Mouse (Mus musculus) lung, embryonic 14.5 days (tissue): ENCODE data around the gene Rbfox2. TPM values are rescaled to one million over a fixed set of nuclear protein-coding genes. Genes with fewer than 3 reads are reported as not detected.
"Not testable (repeated sequence)": the region's sequence is repeated elsewhere in the genome, so short reads cannot be mapped to it uniquely, and the experiment has no call there.

Experiments used
- ATAC-seq: fragments of 200-750 bp; cut with Nextera tagmentation; 2 replicates; pipeline ENCODE4 v1.8.0; 2017; ENCODE audit warnings: mild to moderate bottlenecking, moderate TSS enrichment, moderate library complexity; ENCODE audit not compliant: insufficient read depth
- DNase-seq: peaks from one replicate; pipeline ENCODE4 v3.0.0-alpha.2; 2015
- H3K27ac ChIP-seq: fragments of 300-500 bp; sonication (generic); 2 replicates; pipeline ENCODE4 v1.5.1; 2014; ENCODE audit warnings: low read depth, mild to moderate bottlenecking, moderate library complexity
- H3K27me3 ChIP-seq: fragments of 300-500 bp; sonication (generic); 2 replicates; pipeline ENCODE4 v1.6.1; 2014; ENCODE audit warnings: low read length, control low read depth; ENCODE audit not compliant: insufficient read depth
- H3K36me3 ChIP-seq: fragments of 300-500 bp; sonication (generic); 2 replicates; pipeline ENCODE4 v1.6.1; 2014; ENCODE audit warnings: control low read depth; ENCODE audit not compliant: insufficient read depth
- H3K4me1 ChIP-seq: fragments of 300-500 bp; sonication (generic); 2 replicates; pipeline ENCODE4 v1.6.1; 2014; ENCODE audit warnings: antibody characterized with exemption, control low read depth; ENCODE audit not compliant: insufficient read depth
- H3K4me2 ChIP-seq: fragments of 300-500 bp; sonication (generic); 2 replicates; pipeline ENCODE4 v1.6.1; 2014; ENCODE audit warnings: mild to moderate bottlenecking
- H3K4me3 ChIP-seq: fragments of 300-500 bp; sonication (generic); 2 replicates; pipeline ENCODE4 v1.5.1; 2014; ENCODE audit warnings: low read depth, low read length
- H3K9ac ChIP-seq: fragments of 300-500 bp; sonication (generic); 2 replicates; pipeline ENCODE4 v1.6.1; 2014
- H3K9me3 ChIP-seq: fragments of 300-500 bp; sonication (generic); 2 replicates; pipeline ENCODE4 v1.6.1; 2016; ENCODE audit warnings: low read depth, low read length, control low read depth
- CTCF ChIP-seq: IDR thresholded peaks from 2 replicates; pipeline ENCODE4 v1.5.1; 2016; ENCODE audit warnings: antibody characterized with exemption, low read depth
- WGBS: fragments of 180-500 bp; shearing (Covaris S2); extraction: QIAGEN DNeasy Blood & Tissue Kit; methylation state at CpG from one replicate; pipeline ENCODE4 v1.1.7; 2014; 5-methylcytosine and 5-hydroxymethylcytosine counted together
- polyA plus RNA-seq: library from polyadenylated mRNA; unstranded; fragments of >200 nt; fragmentation: Nextera tagmentation; extraction: Ambion mirVana; gene quantifications from 2 replicates; pipeline ENCODE4 v1.2.1, GENCODE M21; 2014

Rbfox2 gene
- polyA plus RNA-seq, 1 experiment from 2014 or later, result 55.8 TPM

DNA sequence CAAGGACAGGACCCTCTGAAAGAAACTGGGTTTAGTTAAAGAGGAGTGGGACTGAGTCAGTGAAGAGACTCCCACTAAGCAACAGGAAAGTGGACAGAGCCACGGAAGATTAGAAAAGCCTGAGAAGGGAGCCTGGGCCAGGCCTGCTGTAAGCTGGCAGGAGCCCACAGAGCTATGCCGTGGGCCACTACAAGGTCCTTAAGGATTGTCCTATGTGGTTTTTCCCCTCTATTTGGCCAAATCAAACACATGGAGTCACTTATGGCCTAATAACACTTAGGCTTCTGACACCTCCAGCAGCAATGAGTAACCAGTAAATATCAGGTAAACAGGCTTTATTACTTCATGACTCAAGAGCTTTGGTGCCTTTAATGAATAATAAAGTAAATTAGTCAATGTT is 31.2 kb downstream of the Rbfox2 start:
- DNase-seq (no peak), ATAC-seq (no peak)
- no peak overlapping the region for H3K4me3 ChIP-seq
- WGBS, result 70% methylated on average over 2 of the region's 2 CpGs
- 0 out of 2 replicates have a peak, but pooled peaks cover 3% of the 10 kb centered on the region for H3K36me3 ChIP-seq
- no peak overlapping the region for H3K4me2 ChIP-seq
- no peaks in the 10 kb centered on the region for H3K27me3 ChIP-seq
- H3K9ac ChIP-seq, result no peak overlapping the region
- no peak for TF ChIP-seq CTCF
- no peaks in the 10 kb centered on the region for H3K9me3 ChIP-seq
- no peak overlapping the region for H3K27ac ChIP-seq
- no peaks in the 10 kb centered on the region for H3K4me1 ChIP-seq

DNA sequence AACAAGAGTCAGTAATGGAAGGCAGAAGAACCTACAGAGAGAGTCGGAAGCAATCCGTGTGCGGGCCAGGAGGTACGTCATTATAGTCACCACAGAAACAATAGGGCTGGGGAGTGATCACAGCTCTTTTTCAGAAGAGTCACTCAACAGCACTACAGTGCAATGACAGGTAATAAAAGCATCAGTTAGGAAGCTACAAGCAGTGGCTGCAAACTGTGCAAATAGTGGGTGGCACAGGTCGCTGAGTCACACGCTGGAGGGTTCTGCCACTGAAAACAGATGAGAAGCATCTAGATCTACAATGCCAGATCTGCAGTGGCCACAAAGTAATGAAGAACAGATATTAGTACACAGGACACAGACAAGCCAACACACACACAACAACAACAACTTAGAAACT is 32.9 kb downstream of the Rbfox2 start:
- Histone ChIP-seq H3K4me1 (no peaks in the 10 kb centered on the region), H3K27me3 (no peaks in the 10 kb centered on the region), H3K4me3 (no peak overlapping the region), H3K27ac (no peak overlapping the region), H3K36me3 (0 out of 2 replicates have a peak, but pooled peaks cover 3% of the 10 kb centered on the region), H3K4me2 (no peak overlapping the region), H3K9ac (no peak overlapping the region), H3K9me3 (no peaks in the 10 kb centered on the region)
- ATAC-seq, result no peak
- no peak for DNase-seq
- no peak for TF ChIP-seq CTCF
- 83% methylated on average over 6 of the region's 6 CpGs for WGBS

DNA sequence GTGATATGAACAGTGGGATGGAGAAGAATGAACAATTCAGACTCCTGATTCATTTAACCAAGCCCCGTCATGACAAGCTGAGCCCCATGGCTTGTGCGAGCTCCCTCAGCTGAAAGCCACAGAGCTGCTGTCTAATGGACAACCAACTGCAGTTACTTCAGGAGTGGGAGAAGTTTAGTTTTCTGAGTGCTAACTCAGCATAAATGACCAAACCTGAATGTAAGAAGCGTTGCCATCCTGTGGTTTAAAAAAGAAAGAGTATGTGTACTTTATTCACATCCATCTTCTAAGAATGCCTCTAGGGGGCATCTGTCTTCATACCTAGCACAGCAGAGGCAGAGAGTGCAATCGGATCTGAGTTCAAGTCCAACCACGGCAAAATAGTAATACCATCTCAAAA is 35.5 kb downstream of the Rbfox2 start:
- Histone ChIP-seq H3K27ac (no peak overlapping the region), H3K27me3 (no peaks in the 10 kb centered on the region), H3K36me3 (0 out of 2 replicates have a peak, but pooled peaks cover 3% of the 10 kb centered on the region), H3K4me1 (peaks cover 5% of the 10 kb centered on the region; the same call in 1 of the 2 replicates), H3K4me3 (no peak overlapping the region), H3K4me2 (no peak overlapping the region), H3K9me3 (no peaks in the 10 kb centered on the region), H3K9ac (no peak overlapping the region)
- ATAC-seq (no peak), DNase-seq (no peak)
- TF ChIP-seq CTCF, result no peak
- 95% methylated on average over 5 of the region's 5 CpGs for WGBS

DNA sequence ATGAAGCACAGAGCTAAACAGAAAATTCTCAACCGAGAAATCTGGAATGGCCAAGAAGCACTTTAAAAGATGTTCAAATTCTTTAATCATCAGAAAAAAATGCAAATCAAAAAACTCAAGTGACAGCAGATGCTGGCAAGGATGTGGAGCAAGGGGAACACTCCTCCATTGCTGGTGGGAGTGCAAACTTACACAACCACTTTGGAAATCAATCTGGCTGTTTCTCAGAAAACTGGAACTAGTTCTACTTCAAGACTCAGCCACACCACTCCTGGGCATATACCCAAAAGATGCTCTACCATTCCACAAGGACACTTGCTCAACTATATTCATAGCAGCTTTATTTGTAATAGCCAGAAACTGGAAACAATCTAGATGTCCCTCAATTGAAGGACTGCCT is 37.3 kb downstream of the Rbfox2 start:
- H3K9ac ChIP-seq, DNase-seq, H3K4me2 ChIP-seq, H3K27ac ChIP-seq, H3K4me1 ChIP-seq, H3K36me3 ChIP-seq, ATAC-seq, H3K27me3 ChIP-seq, H3K9me3 ChIP-seq, H3K4me3 ChIP-seq: not testable (repeated sequence)
- WGBS, result 57% methylated on average over 1 of the region's 1 CpGs

DNA sequence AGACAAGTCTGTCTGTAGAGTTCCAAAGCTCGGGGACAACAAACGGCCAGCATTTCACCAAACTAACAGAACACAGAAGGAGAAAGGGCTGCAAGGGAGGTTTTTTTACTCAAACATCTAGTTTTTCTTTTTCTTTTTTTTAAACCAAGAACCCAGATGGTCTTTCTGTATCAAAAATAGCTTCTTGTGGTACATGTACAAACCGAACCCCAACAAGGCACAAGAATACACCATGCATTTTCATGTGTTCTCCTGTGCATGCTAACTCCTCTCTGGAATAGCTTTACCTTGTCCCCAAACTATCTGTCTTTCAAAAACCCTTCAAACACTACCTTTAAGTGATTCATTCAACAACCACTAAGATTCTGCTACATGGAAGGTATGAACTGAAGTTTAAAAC is 38.4 kb downstream of the Rbfox2 start:
- no peaks in the 10 kb centered on the region for H3K36me3 ChIP-seq
- H3K9ac ChIP-seq, result no peak overlapping the region
- H3K9me3 ChIP-seq, result no peaks in the 10 kb centered on the region
- no peak overlapping the region for H3K4me3 ChIP-seq
- no peak for TF ChIP-seq CTCF
- ATAC-seq, result no peak
- H3K27me3 ChIP-seq, result no peaks in the 10 kb centered on the region
- no peak overlapping the region for H3K4me2 ChIP-seq
- 67% methylated on average over 3 of the region's 3 CpGs for WGBS
- peaks cover 5% of the 10 kb centered on the region; the same call in 1 of the 2 replicates for H3K4me1 ChIP-seq
- H3K27ac ChIP-seq, result no peak overlapping the region
- DNase-seq, result no peak

DNA sequence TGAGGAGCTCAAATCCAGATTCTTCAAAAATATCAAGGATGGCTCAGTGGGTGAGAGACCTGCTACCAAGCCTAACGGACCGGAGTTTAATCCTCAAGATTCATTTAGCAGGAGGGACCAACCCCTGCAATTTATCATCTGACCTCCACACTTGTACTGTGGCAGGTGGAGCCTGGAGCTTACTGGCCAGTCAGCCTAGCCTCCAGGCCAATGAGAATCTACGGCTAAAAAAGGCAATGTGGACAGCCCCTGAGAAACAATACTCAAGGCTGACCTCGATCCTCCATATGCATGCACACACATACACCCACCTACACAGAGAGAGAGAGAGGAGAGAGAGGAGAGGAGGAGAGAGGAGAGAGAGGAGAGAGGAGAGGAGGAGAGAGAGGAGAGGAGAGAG is 41.5 kb downstream of the Rbfox2 start:
- Histone ChIP-seq H3K4me3 (no peak overlapping the region), H3K9me3 (no peaks in the 10 kb centered on the region), H3K36me3 (no peaks in the 10 kb centered on the region), H3K4me1 (peaks cover 5% of the 10 kb centered on the region; the same call in 1 of the 2 replicates), H3K27ac (no peak overlapping the region), H3K27me3 (no peaks in the 10 kb centered on the region), H3K4me2 (no peak overlapping the region), H3K9ac (no peak overlapping the region)
- no peak for TF ChIP-seq CTCF
- WGBS, result 20% methylated on average over 4 of the region's 4 CpGs
- ATAC-seq, result no peak
- no peak for DNase-seq

DNA sequence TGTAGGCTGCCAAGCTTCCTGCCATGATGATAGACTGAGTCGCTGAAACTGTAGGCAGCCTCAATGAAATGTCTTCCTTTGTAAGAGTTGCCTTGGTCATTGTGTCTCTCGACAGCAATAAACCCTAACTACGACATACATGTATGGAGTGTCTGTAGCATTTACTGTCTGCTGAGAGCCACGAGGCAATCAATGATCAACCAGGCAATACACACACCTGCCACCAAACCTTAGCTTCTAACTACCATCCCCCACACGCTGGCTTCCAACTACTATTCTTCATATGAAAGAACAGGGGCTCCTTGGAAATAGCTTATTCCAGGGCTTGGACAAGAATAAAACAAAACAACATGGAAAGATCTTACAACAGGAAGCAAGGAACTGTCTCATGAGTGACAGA is 42.5 kb downstream of the Rbfox2 start:
- ATAC-seq (no peak), DNase-seq (no peak)
- Histone ChIP-seq H3K9me3 (no peaks in the 10 kb centered on the region), H3K4me2 (no peak overlapping the region), H3K9ac (no peak overlapping the region), H3K27me3 (no peaks in the 10 kb centered on the region), H3K36me3 (no peaks in the 10 kb centered on the region), H3K4me1 (peaks cover 5% of the 10 kb centered on the region; the same call in 1 of the 2 replicates), H3K27ac (no peak overlapping the region), H3K4me3 (no peak overlapping the region)
- no peak for TF ChIP-seq CTCF
- WGBS, result 88% methylated on average over 5 of the region's 5 CpGs

DNA sequence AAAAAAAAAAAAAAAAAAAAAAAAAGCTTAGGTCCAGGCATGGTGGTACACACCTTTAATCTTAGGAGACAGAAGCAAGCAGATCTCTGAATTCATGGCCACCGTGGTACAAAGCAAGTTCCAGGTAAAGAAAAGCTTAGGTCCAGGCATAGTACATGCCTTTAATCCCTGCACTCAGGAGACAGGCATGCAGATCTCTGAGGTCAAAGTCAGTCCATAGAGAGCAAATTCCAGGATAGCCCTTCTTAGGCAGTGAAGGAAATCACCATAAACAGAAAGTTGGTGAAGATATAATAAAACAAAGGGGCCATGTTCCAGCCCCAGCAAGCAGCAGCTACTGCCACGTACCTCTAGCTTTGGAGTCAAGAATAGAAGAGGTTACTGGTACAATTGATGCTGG is 44.0 kb downstream of the Rbfox2 start:
- DNase-seq (no peak), ATAC-seq (no peak)
- TF ChIP-seq CTCF, result no peak
- H3K27me3 ChIP-seq, result no peaks in the 10 kb centered on the region
- no peaks in the 10 kb centered on the region for H3K36me3 ChIP-seq
- H3K4me1 ChIP-seq, result peaks cover 5% of the 10 kb centered on the region; the same call in 1 of the 2 replicates
- no peak overlapping the region for H3K9ac ChIP-seq
- 91% methylated on average over 2 of the region's 2 CpGs for WGBS
- no peak overlapping the region for H3K4me3 ChIP-seq
- H3K27ac ChIP-seq, result no peak overlapping the region
- H3K4me2 ChIP-seq, result no peak overlapping the region
- no peaks in the 10 kb centered on the region for H3K9me3 ChIP-seq
